Mouse (Mus musculus): ENCODE data around the gene AI413582.

GRCm38 (mm10) chr17:27558845-27559244 is 6.7 kb downstream of the AI413582 start:
- no peak for TF ChIP-seq CTCF (IDR thresholded peaks at IDR 0.05; ENCODE audit: low read depth, low read length)
- TF ChIP-seq TAL1 (conservative IDR thresholded peaks at IDR 0.05; ENCODE audit: low read depth, low read length): no peak
- TF ChIP-seq POLR2AphosphoS5 (IDR thresholded peaks at IDR 0.05; ENCODE audit: insufficient replicate concordance, low read depth, low read length): 0 out of 2 replicates have a peak, but pooled peaks have one; percentile 30

Measured in G1E (cell line).